Mouse (Mus musculus): Measurements from ENCODE around the gene Olfr51.

- TF ChIP-seq ZNF384 (IDR thresholded peaks at IDR 0.05; ENCODE audit: low read depth, low read length) (no peak), CHD2 (IDR thresholded peaks at IDR 0.05; ENCODE audit: low read depth, low read length) (no peak), ZC3H11A (IDR thresholded peaks at IDR 0.05; ENCODE audit: borderline replicate concordance, low read depth, low read length) (no peak), MAFK (IDR thresholded peaks at IDR 0.05; ENCODE audit: insufficient read depth, low read depth, low read length) (no peak), HCFC1 (IDR thresholded peaks at IDR 0.05; ENCODE audit: borderline replicate concordance, insufficient read depth, low read length) (no peak)
Observed at GRCm38 (mm10) chr11:51011821-51012220, 8.4 kb downstream of the Olfr51 start.
